Mouse (Mus musculus) CH12.LX (cell line): ENCODE measurements around the gene Ttc39b. TPM values are rescaled to one million over a fixed set of nuclear protein-coding genes. Genes with fewer than 3 reads are reported as not detected.

Experiments
- DNase-seq: peaks from one replicate; pipeline ENCODE4 v3.0.0-alpha.2; 2013; ENCODE audit errors: extremely low read depth
- H3K27ac ChIP-seq: 2 replicates; pipeline ENCODE4 v1.5.1; 2012; ENCODE audit warnings: low read depth, mild to moderate bottlenecking, control low read depth, moderate library complexity; ENCODE audit not compliant: insufficient read depth
- H3K27me3 ChIP-seq: replicated peaks from 2 replicates; pipeline ENCODE3; 2012; ENCODE audit warnings: inconsistent platforms
- H3K36me3 ChIP-seq, 2 experiments: replicated peaks in 1 of 2; 2 replicates each; pipeline versions ENCODE3 to v1.6.1; 2012; ENCODE audit warnings: inconsistent platforms in 1 of 2, low read length in 1 of 2, mild to moderate bottlenecking in 1 of 2, mixed read lengths in 1 of 2, moderate library complexity in 1 of 2; ENCODE audit not compliant: control insufficient read depth in 1 of 2, insufficient read depth in 1 of 2
- H3K4me1 ChIP-seq, 2 experiments: 2 replicates each; pipeline ENCODE4 v1.6.1; 2012; ENCODE audit warnings: inconsistent platforms in 1 of 2, moderate library complexity in 1 of 2; ENCODE audit not compliant: insufficient read depth in 2 of 2, control insufficient read depth in 1 of 2
- H3K4me2 ChIP-seq: 2 replicates; pipeline ENCODE4 v1.6.1; 2012; ENCODE audit warnings: low read depth, mild to moderate bottlenecking, control low read depth; ENCODE audit not compliant: poor library complexity, insufficient read depth, severe bottlenecking
- H3K4me3 ChIP-seq, 3 experiments: fragments of 150-350 bp in 1 of 3; sonication (generic) in 1 of 3; replicated peaks in 1 of 3; 2 replicates each; pipeline versions ENCODE3 to v1.5.1; 2011 to 2012; ENCODE audit warnings: low read depth in 2 of 3, low read length in 2 of 3, mild to moderate bottlenecking in 2 of 3, moderate library complexity in 2 of 3, control low read depth in 1 of 3, improper control_type of control experiment in 1 of 3, inconsistent platforms in 1 of 3, mixed read lengths in 1 of 3; ENCODE audit not compliant: poor library complexity in 1 of 3
- H3K79me2 ChIP-seq: replicated peaks from 2 replicates; pipeline ENCODE4 v1.6.1; 2012; ENCODE audit warnings: mild to moderate bottlenecking, moderate library complexity; ENCODE audit not compliant: control insufficient read depth, poor library complexity, insufficient read depth, severe bottlenecking; ENCODE audit errors: extremely low read depth
- H3K9ac ChIP-seq: 2 replicates; pipeline ENCODE4 v1.6.1; 2012; ENCODE audit warnings: low read depth, mild to moderate bottlenecking, control low read depth, moderate library complexity; ENCODE audit not compliant: insufficient read depth
- H3K9me3 ChIP-seq: replicated peaks from 2 replicates; pipeline ENCODE3; 2012; ENCODE audit warnings: low read length, inconsistent platforms, mixed read lengths
- CHD2 ChIP-seq: IDR thresholded peaks from 2 replicates; pipeline ENCODE4 v1.6.1; 2011; ENCODE audit warnings: low read length, improper control_type of control experiment
- CTCF ChIP-seq, 2 experiments: IDR thresholded peaks in 1 of 2; conservative IDR thresholded peaks in 1 of 2; 2 replicates each; pipeline ENCODE4 v1.5.1; 2011 to 2012; ENCODE audit warnings: low read depth in 2 of 2, low read length in 2 of 2, improper control_type of control experiment in 1 of 2, inconsistent platforms in 1 of 2, mild to moderate bottlenecking in 1 of 2, moderate library complexity in 1 of 2
- E2F4 ChIP-seq: IDR thresholded peaks from 2 replicates; pipeline ENCODE4 v1.6.1; 2011; ENCODE audit warnings: low read depth, low read length, improper control_type of control experiment; ENCODE audit not compliant: insufficient replicate concordance
- ELF1 ChIP-seq: IDR thresholded peaks from 2 replicates; pipeline ENCODE4 v1.6.1; 2014; ENCODE audit warnings: low read depth, mild to moderate bottlenecking, inconsistent platforms, low read length, improper control_type of control experiment
- EP300 ChIP-seq: IDR thresholded peaks from 2 replicates; pipeline ENCODE4 v1.6.1; 2011; ENCODE audit warnings: low read length, improper control_type of control experiment
- GABPA ChIP-seq: IDR thresholded peaks from 2 replicates; pipeline ENCODE4 v1.6.1; 2012; ENCODE audit warnings: low read depth, low read length, improper control_type of control experiment, inconsistent platforms; ENCODE audit not compliant: insufficient replicate concordance
- HCFC1 ChIP-seq: IDR thresholded peaks from 2 replicates; pipeline ENCODE4 v1.6.1; 2012; ENCODE audit warnings: low read depth, mild to moderate bottlenecking, inconsistent platforms, low read length, improper control_type of control experiment
- KAT2A ChIP-seq: IDR thresholded peaks from 2 replicates; pipeline ENCODE4 v1.6.1; 2012; ENCODE audit warnings: low read length, improper control_type of control experiment, inconsistent platforms; ENCODE audit not compliant: insufficient replicate concordance
- MAFK ChIP-seq: IDR thresholded peaks from 2 replicates; pipeline ENCODE4 v1.6.1; 2011; ENCODE audit warnings: low read length, improper control_type of control experiment; ENCODE audit not compliant: insufficient replicate concordance
- MYC ChIP-seq: IDR thresholded peaks from 2 replicates; pipeline ENCODE4 v1.6.1; 2011; ENCODE audit warnings: low read depth, mild to moderate bottlenecking, improper control_type of control experiment, low read length
- PAX5 ChIP-seq: IDR thresholded peaks from 2 replicates; pipeline ENCODE4 v1.6.1; 2012; ENCODE audit warnings: low read length, inconsistent platforms, mixed read lengths
- RAD21 ChIP-seq: IDR thresholded peaks from 2 replicates; pipeline ENCODE4 v1.6.1; 2011; ENCODE audit warnings: low read depth, mild to moderate bottlenecking, low read length, improper control_type of control experiment, moderate library complexity
- TBP ChIP-seq: conservative IDR thresholded peaks from 2 replicates; pipeline ENCODE4 v1.6.1; 2011; ENCODE audit warnings: low read depth, low read length, improper control_type of control experiment
- USF2 ChIP-seq: conservative IDR thresholded peaks from 2 replicates; pipeline ENCODE4 v1.6.1; 2011; ENCODE audit warnings: low read depth, low read length, improper control_type of control experiment
- ZMIZ1 ChIP-seq: IDR thresholded peaks from 2 replicates; pipeline ENCODE4 v1.6.1; 2012; ENCODE audit warnings: low read depth, mild to moderate bottlenecking, inconsistent platforms, low read length, improper control_type of control experiment
- ZNF384 ChIP-seq: IDR thresholded peaks from 2 replicates; pipeline ENCODE4 v1.6.1; 2012; ENCODE audit warnings: low read depth, low read length, improper control_type of control experiment, inconsistent platforms
- dilution Hi-C: fragments of 300-500 bp; cut with MboI; formaldehyde crosslinking; loops from 2 replicates; pipeline ENCODE4 v1.14.3; 2020; ENCODE audit warnings: low sequenced_read_pairs; ENCODE audit not compliant: extremely low pct_unique_long_range_greater_than_20kb, extremely low pct_ligation_motif_present
- in situ Hi-C: fragments of 300-500 bp; cut with MboI; formaldehyde crosslinking; loops from 3 replicates; pipeline ENCODE4 v1.14.3; 2019; ENCODE audit warnings: low sequenced_read_pairs, low pct_ligation_motif_present, low pct_unique_long_range_greater_than_20kb, mixed read lengths
- polyA plus RNA-seq: library from polyadenylated mRNA; unstranded; fragments of >175 nt; gene quantifications from 2 replicates; pipeline ENCODE4 v1.2.1, GENCODE M21; 2012; ENCODE audit warnings: low read depth; ENCODE audit not compliant: insufficient read length
- total RNA-seq, 2 experiments: library from RNA; depleted of rRNA; stranded (reverse); fragments of 300-350 nt in 1 of 2; fragments of >200 nt in 1 of 2; gene quantifications; 2 replicates each; pipeline ENCODE4 v1.2.3; 2012 to 2014

Ttc39b gene
- total and polyA plus RNA-seq, 3 experiments, result 12.6 to 16.7 (median 15.7) TPM

GRCm38 (mm10) chr4:83199391-83199790 is 124.7 kb downstream of the Ttc39b start:
- H3K9ac ChIP-seq, result no peak overlapping the region
- TF ChIP-seq CTCF (conservative IDR thresholded peaks at IDR 0.05 in 1 of 2, IDR thresholded peaks at IDR 0.05 in 1 of 2; ENCODE audit: low read depth in 2 of 2, low read length in 2 of 2), result no peak
- TF ChIP-seq PAX5, result no peak
- TF ChIP-seq HCFC1, result no peak
- no peak for TF ChIP-seq TBP
- no peak for TF ChIP-seq MYC
- TF ChIP-seq USF2, result no peak
- TF ChIP-seq E2F4, result no peak
- no peak for TF ChIP-seq RAD21
- TF ChIP-seq MAFK, result no peak
- DNase-seq, result no peak
- H3K36me3 ChIP-seq, result no peaks in the 10 kb centered on the region
- H3K4me3 ChIP-seq, result no peak overlapping the region
- no peaks in the 10 kb centered on the region for H3K4me1 ChIP-seq
- no peaks in the 10 kb centered on the region for H3K27me3 ChIP-seq
- no peaks in the 10 kb centered on the region for H3K9me3 ChIP-seq
- no peaks in the 10 kb centered on the region for H3K79me2 ChIP-seq
- H3K4me2 ChIP-seq, result no peak overlapping the region
- dilution Hi-C loops (no loop called here), in situ Hi-C loops (no loop called here)
- no peak overlapping the region for H3K27ac ChIP-seq

GRCm38 (mm10) chr4:83198123-83198522 is 125.9 kb downstream of the Ttc39b start:
- in situ Hi-C loops (no loop called here), dilution Hi-C loops (no loop called here)
- no peaks in the 10 kb centered on the region for H3K79me2 ChIP-seq
- TF ChIP-seq TBP (no peak), ELF1 (no peak), CHD2 (no peak), GABPA (no peak), MAFK (no peak), ZNF384 (no peak), KAT2A (no peak), EP300 (no peak), ZMIZ1 (no peak)
- no peak for DNase-seq
- no peak overlapping the region for H3K4me3 ChIP-seq
- no peaks in the 10 kb centered on the region for H3K27me3 ChIP-seq
- H3K36me3 ChIP-seq, result no peaks in the 10 kb centered on the region
- H3K4me1 ChIP-seq, result no peaks in the 10 kb centered on the region; a peak in 1 of 4 replicates
- no peak overlapping the region for H3K9ac ChIP-seq
- H3K27ac ChIP-seq, result no peak overlapping the region
- H3K9me3 ChIP-seq, result no peaks in the 10 kb centered on the region
- no peak overlapping the region for H3K4me2 ChIP-seq
